Mouse (Mus musculus): ENCODE results near the gene Il20rb. TPM values are rescaled to one million over a fixed set of nuclear protein-coding genes. Genes with fewer than 3 reads are reported as not detected.

The Il20rb gene
- polyA plus RNA-seq (2012; rRNA removed), result 2.7 and 5.9 TPM in 2 replicates

GRCm38 (mm10) chr9:100486431-100486830 is at the start of gene Il20rb:
Gene Il20rb, minus strand, starts transcription at chr9:100486788.
- WGBS, result 90% methylated on average over 5 of the region's 5 CpGs
- DNase-seq, result no peak

GRCm38 (mm10) chr9:100535618-100536262 is 49.2 kb upstream of the Il20rb start:
- TF ChIP-seq CTCF (IDR thresholded peaks at IDR 0.05; ENCODE audit: insufficient read depth, low read length), result no peak
- TF ChIP-seq POLR2A (IDR thresholded peaks at IDR 0.05; ENCODE audit: borderline replicate concordance, extremely low read depth, low read depth, low read length), result no peak
- Histone ChIP-seq H3K4me1 (ENCODE audit: control insufficient read depth, insufficient read depth, low read length) (peaks cover 24% of the 10 kb centered on the region), H3K4me3 (replicated peaks; ENCODE audit: extremely low read depth, low read depth, low read length) (no peak overlapping the region)
- WGBS, result 64% methylated on average over 2 of the region's 2 CpGs
- DNase-seq, result no peak

More at GRCm38 (mm10) chr9:100486431-100486830, at the start of gene Il20rb:
- no peak within 1 kb of the TSS for H3K4me3 ChIP-seq (replicated peaks; ENCODE audit: extremely low read depth, low read depth, low read length)
- TF ChIP-seq POLR2A (IDR thresholded peaks at IDR 0.05; ENCODE audit: borderline replicate concordance, extremely low read depth, low read depth, low read length) (no peak), CTCF (IDR thresholded peaks at IDR 0.05; ENCODE audit: insufficient read depth, low read length) (no peak)
- peaks cover 9% of the 10 kb centered on the region for H3K4me1 ChIP-seq (ENCODE audit: control insufficient read depth, insufficient read depth, low read length)

GRCm38 (mm10) chr9:100534686-100535085 is 48.1 kb upstream of the Il20rb start:
- Histone ChIP-seq H3K4me1 (ENCODE audit: control insufficient read depth, insufficient read depth, low read length) (peaks cover 19% of the 10 kb centered on the region), H3K4me3 (replicated peaks; ENCODE audit: extremely low read depth, low read depth, low read length) (no peak overlapping the region)
- WGBS, result 73% methylated on average over 3 of the region's 3 CpGs
- TF ChIP-seq POLR2A (IDR thresholded peaks at IDR 0.05; ENCODE audit: borderline replicate concordance, extremely low read depth, low read depth, low read length), result no peak
- no peak for DNase-seq

DNA sequence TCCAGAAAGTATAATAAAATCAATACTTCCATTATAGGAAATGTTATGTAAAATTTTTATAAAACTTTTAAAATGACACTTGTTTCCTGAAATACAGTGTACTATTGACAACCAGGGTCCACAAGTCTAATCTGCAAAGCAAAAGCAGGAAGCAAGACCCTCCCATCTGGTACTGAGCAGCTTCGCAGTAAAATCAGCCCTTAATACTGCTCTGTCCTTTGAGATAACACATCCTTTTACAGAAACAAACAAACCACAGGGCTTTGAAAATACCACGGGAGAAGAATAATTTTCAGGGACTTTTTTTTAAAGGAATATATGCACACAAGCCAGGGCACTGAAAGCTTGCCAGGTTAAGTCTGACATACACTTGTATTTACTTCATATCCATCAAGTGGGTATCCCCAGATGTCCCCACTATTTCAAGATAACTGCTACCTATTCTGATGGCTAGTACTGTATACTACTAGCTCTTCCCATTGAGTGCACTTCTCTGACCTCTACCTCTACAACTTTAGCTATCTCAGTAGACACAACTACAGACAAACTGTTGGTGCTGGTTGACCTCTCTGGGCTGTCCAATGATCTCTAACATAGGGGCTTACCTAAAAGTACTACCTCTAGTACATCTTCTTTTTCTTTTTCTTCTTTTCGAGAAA is 46.4 kb upstream of the Il20rb start:
- no peak for TF ChIP-seq CTCF (IDR thresholded peaks at IDR 0.05; ENCODE audit: insufficient read depth, low read length)
- TF ChIP-seq POLR2A (IDR thresholded peaks at IDR 0.05; ENCODE audit: borderline replicate concordance, extremely low read depth, low read depth, low read length), result no peak
- 42% methylated on average over 3 of the region's 3 CpGs for WGBS

GRCm38 (mm10) chr9:100531296-100531695 is 44.7 kb upstream of the Il20rb start:
- WGBS, result 28% methylated on average over 1 of the region's 1 CpGs
- TF ChIP-seq CTCF (IDR thresholded peaks at IDR 0.05; ENCODE audit: insufficient read depth, low read length) (no peak), POLR2A (IDR thresholded peaks at IDR 0.05; ENCODE audit: borderline replicate concordance, extremely low read depth, low read depth, low read length) (no peak)
- Histone ChIP-seq H3K4me3 (replicated peaks; ENCODE audit: extremely low read depth, low read depth, low read length) (no peak overlapping the region), H3K4me1 (ENCODE audit: control insufficient read depth, insufficient read depth, low read length) (peaks cover 18% of the 10 kb centered on the region)
- no peak for DNase-seq

More for the DNA sequence above, 46.4 kb upstream of the Il20rb start:
- no peak for DNase-seq
- peaks cover 19% of the 10 kb centered on the region for H3K4me1 ChIP-seq (ENCODE audit: control insufficient read depth, insufficient read depth, low read length)
- H3K4me3 ChIP-seq (replicated peaks; ENCODE audit: extremely low read depth, low read depth, low read length), result no peak overlapping the region

DNA sequence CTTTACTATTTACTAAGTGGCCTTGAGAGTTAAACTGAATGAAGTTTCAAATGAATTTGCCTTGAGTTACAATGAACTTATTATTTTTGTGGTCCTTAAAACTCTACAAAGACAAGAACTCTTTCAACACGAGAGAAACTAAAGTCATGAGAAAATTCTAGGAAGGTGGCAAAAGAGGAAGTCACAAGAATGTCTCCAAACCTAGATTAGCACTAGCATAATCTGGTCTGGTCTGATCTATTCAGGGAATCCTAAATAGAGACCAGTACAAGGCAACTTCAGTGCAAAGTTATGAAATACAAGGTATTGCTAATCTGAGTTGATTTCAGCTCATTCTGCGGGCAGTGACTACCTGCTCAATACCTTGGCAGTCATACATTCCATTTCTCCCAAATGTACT is 38.6 kb upstream of the Il20rb start:
- peaks cover 10% of the 10 kb centered on the region for H3K4me1 ChIP-seq (ENCODE audit: control insufficient read depth, insufficient read depth, low read length)
- H3K4me3 ChIP-seq (replicated peaks; ENCODE audit: extremely low read depth, low read depth, low read length), result no peak overlapping the region
- TF ChIP-seq CTCF (IDR thresholded peaks at IDR 0.05; ENCODE audit: insufficient read depth, low read length), result no peak
- no peak for TF ChIP-seq POLR2A (IDR thresholded peaks at IDR 0.05; ENCODE audit: borderline replicate concordance, extremely low read depth, low read depth, low read length)
- 58% methylated on average over 2 of the region's 2 CpGs for WGBS
- no peak for DNase-seq

- 36% methylated on average over 2 of the region's 2 CpGs for WGBS
- DNase-seq, result no peak
- Histone ChIP-seq H3K4me3 (replicated peaks; ENCODE audit: extremely low read depth, low read depth, low read length) (no peak overlapping the region), H3K4me1 (ENCODE audit: control insufficient read depth, insufficient read depth, low read length) (peaks cover 12% of the 10 kb centered on the region)
- no peak for TF ChIP-seq CTCF (IDR thresholded peaks at IDR 0.05; ENCODE audit: insufficient read depth, low read length)
- no peak for TF ChIP-seq POLR2A (IDR thresholded peaks at IDR 0.05; ENCODE audit: borderline replicate concordance, extremely low read depth, low read depth, low read length)
Observed at GRCm38 (mm10) chr9:100522029-100522428, 35.4 kb upstream of the Il20rb start.

- 4% methylated on average over 2 of the region's 2 CpGs for WGBS
- Histone ChIP-seq H3K4me1 (ENCODE audit: control insufficient read depth, insufficient read depth, low read length) (peaks cover 12% of the 10 kb centered on the region), H3K4me3 (replicated peaks; ENCODE audit: extremely low read depth, low read depth, low read length) (no peak overlapping the region)
- DNase-seq, result no peak
- no peak for TF ChIP-seq POLR2A (IDR thresholded peaks at IDR 0.05; ENCODE audit: borderline replicate concordance, extremely low read depth, low read depth, low read length)
- peak; percentile 46 for TF ChIP-seq CTCF (IDR thresholded peaks at IDR 0.05; ENCODE audit: insufficient read depth, low read length)
Observed at GRCm38 (mm10) chr9:100520586-100520985, 34.0 kb upstream of the Il20rb start.

DNA sequence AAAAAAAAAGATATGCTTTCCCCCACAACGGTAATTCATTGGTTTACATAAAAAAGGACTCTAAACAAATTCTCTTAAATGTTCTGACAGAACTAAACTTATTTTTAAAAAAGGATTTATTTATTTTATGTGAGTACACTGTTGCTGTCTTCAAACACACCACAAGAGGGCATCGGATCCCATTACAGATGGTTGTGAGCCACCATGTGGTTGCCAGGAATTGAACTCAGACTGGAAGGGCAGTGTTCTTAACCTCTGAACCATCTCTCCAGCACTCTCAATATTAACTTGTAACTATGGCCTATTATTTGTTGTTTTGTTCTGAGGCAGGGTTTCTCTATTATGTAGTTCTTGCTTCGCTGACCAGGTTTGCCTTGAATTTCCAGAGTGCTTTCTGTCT is 33.4 kb upstream of the Il20rb start:
- peaks cover 12% of the 10 kb centered on the region for H3K4me1 ChIP-seq (ENCODE audit: control insufficient read depth, insufficient read depth, low read length)
- H3K4me3 ChIP-seq (replicated peaks; ENCODE audit: extremely low read depth, low read depth, low read length), result no peak overlapping the region
- no peak for DNase-seq
- TF ChIP-seq POLR2A (IDR thresholded peaks at IDR 0.05; ENCODE audit: borderline replicate concordance, extremely low read depth, low read depth, low read length) (no peak), CTCF (IDR thresholded peaks at IDR 0.05; ENCODE audit: insufficient read depth, low read length) (peak; percentile 27; the same call in 1 of the 2 replicates)
- 94% methylated on average over 3 of the region's 3 CpGs for WGBS

DNA sequence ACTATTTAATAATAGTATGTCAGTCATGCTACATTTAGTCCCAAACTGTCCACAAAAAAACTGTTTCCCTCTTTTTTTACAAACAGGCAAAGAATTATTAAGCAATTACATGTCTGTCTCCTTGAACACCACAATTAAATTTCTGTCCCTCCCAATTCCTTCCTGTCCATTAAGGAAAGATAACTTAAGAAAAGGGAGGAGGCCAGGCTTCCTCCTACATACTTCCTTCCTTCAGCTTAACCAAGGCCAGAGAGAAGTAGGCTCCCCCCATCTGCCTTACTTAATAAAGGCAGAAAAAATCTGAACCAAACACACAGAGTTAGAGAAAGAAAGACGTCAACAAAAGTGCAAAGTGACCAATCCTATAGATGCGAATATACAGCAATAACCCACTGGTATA is 21.0 kb upstream of the Il20rb start:
- peaks cover 11% of the 10 kb centered on the region for H3K4me1 ChIP-seq (ENCODE audit: control insufficient read depth, insufficient read depth, low read length)
- no peak overlapping the region for H3K4me3 ChIP-seq (replicated peaks; ENCODE audit: extremely low read depth, low read depth, low read length)
- TF ChIP-seq CTCF (IDR thresholded peaks at IDR 0.05; ENCODE audit: insufficient read depth, low read length) (no peak), POLR2A (IDR thresholded peaks at IDR 0.05; ENCODE audit: borderline replicate concordance, extremely low read depth, low read depth, low read length) (no peak)
- 58% methylated on average over 2 of the region's 2 CpGs for whole genome bisulfite sequencing
- DNase-seq, result no peak
